Mouse (Mus musculus) midbrain, embryonic 13.5 days (tissue): ENCODE results near the gene 1110008L16Rik. TPM values are rescaled to one million over a fixed set of nuclear protein-coding genes. Genes with fewer than 3 reads are reported as not detected.

Experiments used
- ATAC-seq: fragments of 200-750 bp; cut with Nextera tagmentation; 2 replicates; pipeline ENCODE4 v1.8.0; 2017; ENCODE audit warnings: mild to moderate bottlenecking, moderate TSS enrichment, moderate library complexity
- H3K27ac ChIP-seq: fragments of 300-500 bp; sonication (generic); 2 replicates; pipeline ENCODE4 v1.5.1; 2015; ENCODE audit warnings: inconsistent platforms, mild to moderate bottlenecking, moderate library complexity
- H3K27me3 ChIP-seq: fragments of 300-500 bp; sonication (generic); 2 replicates; pipeline ENCODE4 v1.6.1; 2015; ENCODE audit warnings: mild to moderate bottlenecking, inconsistent platforms
- H3K36me3 ChIP-seq: fragments of 300-500 bp; sonication (generic); 2 replicates; pipeline ENCODE4 v1.6.1; 2015; ENCODE audit warnings: mild to moderate bottlenecking, inconsistent platforms
- H3K4me1 ChIP-seq: fragments of 300-500 bp; sonication (generic); replicated peaks from 2 replicates; pipeline ENCODE4 v1.6.1; 2015; ENCODE audit warnings: inconsistent platforms
- H3K4me2 ChIP-seq: fragments of 300-500 bp; sonication (generic); replicated peaks from 2 replicates; pipeline ENCODE4 v1.6.1; 2015; ENCODE audit warnings: moderate library complexity, mild to moderate bottlenecking, inconsistent platforms
- H3K4me3 ChIP-seq: fragments of 300-500 bp; sonication (generic); replicated peaks from 2 replicates; pipeline ENCODE4 v1.5.1; 2015; ENCODE audit warnings: mild to moderate bottlenecking, inconsistent platforms
- H3K9ac ChIP-seq: fragments of 300-500 bp; sonication (generic); replicated peaks from 2 replicates; pipeline ENCODE4 v1.6.1; 2015; ENCODE audit warnings: mild to moderate bottlenecking, inconsistent platforms
- H3K9me3 ChIP-seq: fragments of 300-500 bp; sonication (generic); 2 replicates; pipeline ENCODE4 v1.6.1; 2016; ENCODE audit warnings: mild to moderate bottlenecking, inconsistent platforms
- WGBS: fragments of 180-500 bp; shearing (Covaris S2); methylation state at CpG from one replicate; pipeline ENCODE4 v1.1.7; 2015; 5-methylcytosine and 5-hydroxymethylcytosine counted together
- polyA plus RNA-seq: library from polyadenylated mRNA; unstranded; fragments of >200 nt; fragmentation: Nextera tagmentation; extraction: Ambion mirVana; gene quantifications from 2 replicates; pipeline ENCODE4 v1.2.1, GENCODE M21; 2015

1110008L16Rik gene
- polyA plus RNA-seq, 1 experiment from 2014 or later: 9.2 TPM

DNA sequence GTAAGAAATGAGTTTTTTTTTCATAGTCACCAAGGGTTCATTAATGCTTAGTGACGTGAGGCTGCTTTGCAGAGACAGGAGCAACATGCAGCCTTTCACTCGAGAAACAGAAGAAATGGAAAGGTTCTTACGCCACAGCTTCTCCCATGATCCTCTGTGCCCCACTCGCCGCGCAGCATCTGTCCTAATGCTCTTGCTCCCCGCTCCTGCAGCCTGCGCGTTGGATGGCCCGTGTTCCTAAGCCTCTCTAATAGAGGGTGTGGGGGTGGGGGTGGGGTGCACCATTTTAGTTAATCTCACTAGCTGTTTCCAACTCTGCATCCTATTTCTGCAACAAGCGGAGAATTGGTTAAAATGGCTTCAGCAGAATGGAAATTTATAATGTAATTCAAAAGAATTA lies 44.6 kb downstream of the 1110008L16Rik start:
- Histone ChIP-seq H3K4me2 (no peak overlapping the region), H3K27ac (peak overlapping the region; percentile 58; the same call in 1 of the 2 replicates), H3K9me3 (no peaks in the 10 kb centered on the region), H3K4me1 (no peaks in the 10 kb centered on the region), H3K36me3 (no peaks in the 10 kb centered on the region), H3K9ac (no peak overlapping the region), H3K27me3 (no peaks in the 10 kb centered on the region), H3K4me3 (no peak overlapping the region)
- ATAC-seq: 0 out of 2 replicates have a peak, but pooled peaks have one; percentile 45
- whole genome bisulfite sequencing: 71% methylated on average over 11 of the region's 11 CpGs

DNA sequence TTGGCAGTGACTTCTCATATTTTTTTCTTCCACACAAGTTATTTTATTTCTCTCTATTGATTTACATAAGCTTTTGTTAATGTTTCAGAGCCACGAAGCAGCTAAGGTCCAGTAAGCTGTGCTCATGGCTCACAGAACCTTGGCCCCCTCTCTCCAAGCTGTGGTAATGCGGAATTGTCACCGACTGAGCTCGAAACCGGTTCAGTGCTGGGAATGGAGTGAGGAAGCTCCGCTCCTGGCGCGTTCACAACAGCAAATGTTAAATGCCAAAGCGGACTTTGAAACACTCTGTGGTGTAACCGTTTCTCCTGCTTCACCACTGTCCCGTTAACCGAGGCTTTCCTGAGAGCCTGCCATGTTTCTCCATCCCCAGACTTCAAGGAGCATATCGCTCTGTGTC lies 45.2 kb downstream of the 1110008L16Rik start:
- Histone ChIP-seq H3K4me1 (no peaks in the 10 kb centered on the region), H3K9ac (no peak overlapping the region), H3K4me3 (no peak overlapping the region), H3K27ac (peak overlapping the region; percentile 58), H3K36me3 (no peaks in the 10 kb centered on the region), H3K9me3 (no peaks in the 10 kb centered on the region), H3K4me2 (no peak overlapping the region), H3K27me3 (no peaks in the 10 kb centered on the region)
- 82% methylated on average over 13 of the region's 13 CpGs for WGBS
- peak; percentile 40; the same call in 1 of the 2 replicates for ATAC-seq

DNA sequence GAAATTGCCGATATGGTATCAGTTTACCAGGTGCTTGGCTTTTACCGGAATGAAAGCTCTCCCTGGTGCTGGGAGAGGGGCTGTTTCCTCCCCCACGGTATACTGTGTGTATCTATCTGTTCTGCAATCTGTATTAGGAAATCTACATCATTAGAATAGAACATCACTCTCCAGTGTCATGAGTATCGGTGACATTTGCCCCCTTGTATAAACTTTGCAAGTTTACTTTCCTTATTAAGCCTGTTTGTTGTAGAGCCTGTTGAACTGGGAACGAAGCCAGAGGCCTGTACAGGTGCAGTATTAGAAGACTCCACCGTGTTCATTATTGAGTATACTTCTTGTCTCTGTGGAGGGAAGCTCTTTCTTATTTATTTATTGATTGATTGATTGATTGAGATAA lies 54.0 kb downstream of the 1110008L16Rik start:
- Histone ChIP-seq H3K9me3 (no peaks in the 10 kb centered on the region), H3K36me3 (no peaks in the 10 kb centered on the region), H3K27ac (no peak overlapping the region), H3K4me3 (no peak overlapping the region), H3K27me3 (no peaks in the 10 kb centered on the region), H3K9ac (no peak overlapping the region), H3K4me2 (no peak overlapping the region), H3K4me1 (no peaks in the 10 kb centered on the region)
- no peak for ATAC-seq
- WGBS: 88% methylated on average over 6 of the region's 6 CpGs

DNA sequence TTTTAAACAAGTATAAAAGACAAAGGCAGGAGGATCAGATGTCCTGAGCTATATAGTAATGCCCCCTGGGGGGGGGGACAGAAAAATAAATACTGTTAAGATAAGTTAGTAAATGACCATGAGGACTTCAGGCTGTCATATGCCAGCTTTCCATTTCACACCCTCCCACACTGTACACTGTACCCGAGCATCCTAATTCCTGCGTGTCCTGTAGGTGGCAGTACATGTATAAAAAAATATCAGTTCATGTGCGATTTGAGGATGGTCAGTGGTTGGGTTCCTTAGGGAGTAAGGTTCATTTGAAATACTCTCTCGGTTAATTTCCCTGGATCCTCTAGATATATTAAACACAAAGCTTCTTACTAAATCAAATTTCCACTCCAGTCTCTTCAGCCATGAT lies 55.5 kb downstream of the 1110008L16Rik start:
- Histone ChIP-seq H3K4me1 (no peaks in the 10 kb centered on the region), H3K27ac (no peak overlapping the region), H3K36me3 (no peaks in the 10 kb centered on the region), H3K27me3 (no peaks in the 10 kb centered on the region), H3K4me2 (no peak overlapping the region), H3K9ac (no peak overlapping the region), H3K9me3 (no peaks in the 10 kb centered on the region), H3K4me3 (no peak overlapping the region)
- 49% methylated on average over 4 of the region's 4 CpGs for WGBS
- peak; percentile 90 for ATAC-seq

DNA sequence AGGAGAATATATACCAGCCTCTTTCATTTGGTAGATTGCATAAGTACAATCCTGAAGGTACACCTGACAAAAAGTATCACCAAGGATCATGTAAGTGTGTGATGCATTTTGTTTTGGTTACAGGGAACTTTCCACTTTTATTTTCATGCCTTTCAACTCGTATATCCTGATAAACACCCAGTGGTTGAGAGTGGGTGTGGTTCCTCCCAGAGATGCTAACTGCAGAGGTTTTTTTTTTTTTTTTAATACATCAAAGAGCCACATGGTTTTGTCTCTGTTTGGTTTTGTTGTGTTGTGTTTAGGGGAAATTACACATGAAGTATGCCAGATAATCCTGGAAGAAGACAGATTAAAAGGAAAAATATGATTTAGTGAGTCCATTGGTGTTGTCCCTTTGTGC lies 57.9 kb downstream of the 1110008L16Rik start:
- Histone ChIP-seq H3K4me2 (no peak overlapping the region), H3K36me3 (no peaks in the 10 kb centered on the region), H3K4me3 (no peak overlapping the region), H3K9me3 (no peaks in the 10 kb centered on the region), H3K9ac (no peak overlapping the region), H3K4me1 (no peaks in the 10 kb centered on the region), H3K27ac (no peak overlapping the region), H3K27me3 (no peaks in the 10 kb centered on the region)
- ATAC-seq: no peak
- WGBS: 73% methylated on average over 1 of the region's 1 CpGs

DNA sequence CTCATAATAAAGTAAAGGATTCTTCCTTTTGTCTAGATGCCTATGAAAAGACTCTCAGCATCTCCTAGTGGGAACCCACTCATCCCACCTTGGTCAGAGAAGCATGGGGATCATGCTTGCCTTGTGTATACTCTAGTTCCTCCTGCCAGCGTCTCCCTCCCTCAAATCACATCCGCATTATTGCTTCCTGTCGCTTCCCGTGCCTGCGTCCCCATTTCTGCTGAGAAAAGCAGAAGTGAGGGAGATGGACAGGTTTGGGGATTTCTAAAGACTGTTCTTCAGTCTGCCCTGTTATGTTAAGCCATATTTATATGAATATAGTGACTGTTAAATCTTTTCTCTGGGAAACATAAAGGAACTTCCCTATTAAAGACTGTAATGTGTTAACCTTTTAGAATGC lies 61.6 kb downstream of the 1110008L16Rik start:
- Histone ChIP-seq H3K4me3 (no peak overlapping the region), H3K27me3 (no peaks in the 10 kb centered on the region), H3K4me2 (no peak overlapping the region), H3K27ac (no peak overlapping the region), H3K4me1 (no peaks in the 10 kb centered on the region), H3K36me3 (no peaks in the 10 kb centered on the region), H3K9me3 (no peaks in the 10 kb centered on the region), H3K9ac (no peak overlapping the region)
- 89% methylated on average over 5 of the region's 5 CpGs for WGBS
- no peak for ATAC-seq

DNA sequence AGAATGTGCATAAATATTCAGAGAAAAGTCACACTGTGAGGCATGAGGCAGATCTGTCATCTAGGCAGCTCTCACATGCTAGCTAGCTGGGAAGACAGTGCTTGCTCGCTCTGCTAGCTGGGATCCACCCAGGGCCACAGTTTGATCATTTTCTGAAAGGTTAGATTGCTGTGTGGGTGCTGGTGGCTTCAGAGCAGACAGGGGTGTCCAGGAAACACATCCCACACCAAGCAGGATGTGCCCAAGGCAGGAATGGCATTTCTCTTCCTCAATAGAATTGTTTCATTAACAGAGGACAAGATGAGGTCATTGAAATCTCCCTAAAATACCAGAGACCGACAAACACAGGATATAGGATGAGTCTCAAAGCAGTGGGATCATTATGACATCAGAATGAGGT lies 65.7 kb downstream of the 1110008L16Rik start:
- no peak for ATAC-seq
- Histone ChIP-seq H3K27ac (no peak overlapping the region), H3K4me1 (no peaks in the 10 kb centered on the region), H3K9me3 (no peaks in the 10 kb centered on the region), H3K36me3 (no peaks in the 10 kb centered on the region), H3K9ac (no peak overlapping the region), H3K4me2 (no peak overlapping the region), H3K27me3 (no peaks in the 10 kb centered on the region), H3K4me3 (no peak overlapping the region)
- WGBS: 80% methylated on average over 2 of the region's 2 CpGs

DNA sequence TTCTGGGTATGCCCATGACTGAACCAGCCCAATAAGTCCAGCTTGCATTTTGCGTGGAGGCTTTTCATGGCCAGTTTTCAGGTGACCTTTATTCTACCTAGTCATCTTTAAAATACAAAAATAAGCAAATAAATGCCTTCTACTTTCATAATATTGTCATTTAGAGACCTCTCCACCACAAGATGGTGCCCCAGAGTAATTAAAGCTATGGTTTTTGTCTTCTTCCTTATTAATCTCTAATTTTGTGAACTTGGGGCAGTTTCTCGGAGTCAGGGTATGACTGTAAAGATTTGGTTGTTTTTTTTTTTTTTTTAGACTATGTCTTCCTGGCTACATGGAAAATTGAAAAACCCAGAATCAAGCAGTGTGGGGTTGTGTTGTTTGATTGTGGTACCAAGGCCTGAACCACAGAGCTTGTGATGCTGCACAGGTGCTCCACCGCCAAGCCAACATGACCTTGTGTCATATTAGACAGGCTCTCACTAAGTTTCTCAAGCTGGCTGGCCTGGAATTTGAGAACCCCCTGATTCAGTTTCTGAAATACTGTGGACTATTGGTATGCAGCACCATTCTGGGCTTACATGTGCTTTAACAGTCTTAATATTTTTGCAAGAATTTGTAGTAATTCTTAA lies 73.2 kb downstream of the 1110008L16Rik start:
- ATAC-seq: no peak
- no peaks in the 10 kb centered on the region for H3K9me3 ChIP-seq
- no peaks in the 10 kb centered on the region for H3K36me3 ChIP-seq
- H3K4me3 ChIP-seq: no peak overlapping the region
- no peaks in the 10 kb centered on the region for H3K27me3 ChIP-seq
- no peak overlapping the region for H3K9ac ChIP-seq
- no peaks in the 10 kb centered on the region for H3K4me1 ChIP-seq
- no peak overlapping the region for H3K4me2 ChIP-seq
- no peak overlapping the region for H3K27ac ChIP-seq
- 88% methylated on average over 3 of the region's 3 CpGs for WGBS

DNA sequence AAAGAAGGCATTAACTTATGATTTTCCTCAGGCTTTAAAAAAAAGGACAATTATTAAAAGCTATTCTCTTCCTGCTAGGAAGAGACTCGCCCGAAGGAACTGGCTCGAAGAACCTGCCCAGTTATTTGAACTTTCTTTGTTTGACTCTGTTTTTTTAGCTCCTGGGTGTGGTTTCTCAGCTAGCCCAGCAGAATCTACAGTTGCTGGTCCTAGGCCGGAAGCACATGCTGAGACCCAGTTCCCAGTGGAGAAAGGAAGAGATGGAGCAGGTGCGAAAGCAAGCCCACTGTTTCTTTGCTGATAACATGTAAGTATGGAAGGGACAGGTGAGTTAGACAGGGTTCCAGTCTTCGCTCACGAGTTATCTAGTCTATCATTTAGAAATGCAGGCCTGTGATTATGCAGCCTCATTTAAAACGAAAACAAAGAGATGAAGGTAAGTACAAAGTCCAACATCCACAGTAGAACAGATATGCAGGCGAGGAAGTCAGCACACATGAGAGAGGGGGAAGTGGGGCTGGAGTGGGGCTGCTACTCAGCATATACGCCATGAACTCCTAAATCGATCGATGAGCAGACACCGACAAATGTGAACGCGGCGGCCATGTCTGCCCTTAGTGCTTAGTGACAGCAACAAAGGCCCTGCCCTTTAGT lies 77.7 kb downstream of the 1110008L16Rik start:
- Histone ChIP-seq H3K36me3 (peaks cover 11% of the 10 kb centered on the region; the same call in 1 of the 2 replicates), H3K27me3 (no peaks in the 10 kb centered on the region), H3K4me2 (no peak overlapping the region), H3K4me1 (no peaks in the 10 kb centered on the region), H3K4me3 (no peak overlapping the region), H3K9me3 (no peaks in the 10 kb centered on the region), H3K9ac (no peak overlapping the region), H3K27ac (no peak overlapping the region)
- ATAC-seq: no peak
- WGBS: 93% methylated on average over 16 of the region's 16 CpGs

DNA sequence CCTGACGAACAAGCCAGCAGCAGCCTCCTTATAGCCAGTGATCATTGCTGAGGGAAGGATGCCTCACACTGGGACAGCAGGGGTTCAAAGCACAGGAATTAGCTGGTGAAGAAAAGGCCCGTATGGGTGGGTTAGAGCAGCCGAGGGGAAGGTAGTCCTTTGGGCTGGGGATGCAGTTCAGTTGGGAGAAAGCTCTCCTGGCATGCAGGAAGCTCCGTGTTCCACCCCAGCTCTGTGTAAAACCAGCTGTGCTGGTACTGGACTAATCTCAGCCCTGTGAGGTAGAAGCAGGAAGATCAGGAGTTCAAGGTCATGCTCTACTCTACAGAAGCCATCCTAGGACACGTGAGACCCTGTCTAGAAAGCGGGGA lies 78.2 kb downstream of the 1110008L16Rik start:
- WGBS: 75% methylated on average over 6 of the region's 6 CpGs
- Histone ChIP-seq H3K9ac (no peak overlapping the region), H3K4me3 (no peak overlapping the region), H3K9me3 (no peaks in the 10 kb centered on the region), H3K4me2 (no peak overlapping the region), H3K27me3 (no peaks in the 10 kb centered on the region), H3K4me1 (no peaks in the 10 kb centered on the region), H3K36me3 (peaks cover 16% of the 10 kb centered on the region; the same call in 1 of the 2 replicates), H3K27ac (no peak overlapping the region)
- no peak for ATAC-seq

DNA sequence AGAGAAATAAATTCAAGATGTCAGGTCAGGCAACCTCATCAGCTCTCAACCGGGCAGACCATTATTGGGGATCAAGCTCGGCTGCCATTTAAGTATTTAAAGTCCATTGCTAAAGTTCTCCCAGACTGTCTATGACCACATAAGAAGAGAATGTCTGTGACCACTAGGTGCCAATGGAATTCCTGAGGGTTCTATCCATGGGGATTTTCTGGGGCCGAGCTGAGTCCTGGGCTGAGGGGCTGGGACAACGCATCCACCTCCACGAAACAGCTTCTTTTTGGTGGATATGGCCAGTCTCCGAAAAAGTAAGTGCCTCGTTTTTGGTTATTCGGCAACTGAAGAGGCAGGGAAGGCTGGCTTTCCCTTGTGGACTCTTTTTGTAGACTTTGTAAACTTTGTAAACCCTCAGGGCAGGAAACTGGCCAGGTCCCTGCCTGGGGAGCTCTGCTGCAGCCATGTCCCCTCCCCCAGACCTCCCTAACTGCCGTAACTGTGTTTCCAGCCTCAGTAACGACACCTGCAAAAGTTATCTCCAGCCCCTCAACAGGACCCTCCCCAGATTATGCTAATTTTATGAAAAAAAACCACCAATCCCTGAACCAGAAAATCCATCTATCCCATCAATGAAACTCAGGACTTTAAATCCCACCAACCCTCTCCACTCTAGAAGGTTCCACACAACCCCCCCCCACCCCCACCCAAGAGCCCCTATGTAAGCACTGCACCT lies 84.8 kb downstream of the 1110008L16Rik start, which contains the start of gene Psma6:
TSS of gene Psma6 (plus strand) at position 200 of the 727 bp plus-strand sequence.
- no peak within 1 kb of the TSS for H3K27ac ChIP-seq

DNA sequence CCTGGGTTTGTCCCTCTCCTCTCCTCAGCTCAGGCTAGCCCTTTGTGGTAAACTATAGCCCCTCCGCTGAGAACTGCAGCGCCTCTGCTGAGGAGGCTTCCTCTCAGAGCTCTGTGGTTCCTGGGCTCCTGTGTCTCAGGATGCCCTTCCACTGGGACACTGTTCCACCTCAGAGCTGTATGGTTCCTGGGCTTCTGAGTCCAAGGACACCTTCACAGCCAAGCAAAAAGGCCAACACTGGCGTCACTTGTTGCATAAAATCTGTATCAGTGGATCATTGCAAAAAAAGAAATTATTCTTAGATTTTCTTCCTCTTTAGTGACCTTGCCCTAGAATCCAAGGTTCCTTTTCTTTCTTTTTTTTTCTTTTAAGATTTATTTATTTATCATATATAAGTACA lies 85.4 kb downstream of the 1110008L16Rik start:
- Histone ChIP-seq H3K4me2 (no peak overlapping the region), H3K27ac (no peak overlapping the region), H3K27me3 (no peaks in the 10 kb centered on the region), H3K9me3 (no peaks in the 10 kb centered on the region), H3K4me1 (peaks cover 3% of the 10 kb centered on the region; the same call in 1 of the 2 replicates), H3K9ac (no peak overlapping the region), H3K4me3 (no peak overlapping the region), H3K36me3 (peaks cover 9% of the 10 kb centered on the region; the same call in 1 of the 2 replicates)
- WGBS: 95% methylated on average over 3 of the region's 3 CpGs
- ATAC-seq: no peak

More for the DNA sequence above, 84.8 kb downstream of the 1110008L16Rik start, which contains the start of gene Psma6:
- Histone ChIP-seq H3K4me2 (no peak within 1 kb of the TSS), H3K36me3 (peaks cover 13% of the 10 kb centered on the region; the same call in 1 of the 2 replicates), H3K9ac (no peak within 1 kb of the TSS), H3K27me3 (no peaks in the 10 kb centered on the region), H3K4me1 (peaks cover 3% of the 10 kb centered on the region; the same call in 1 of the 2 replicates), H3K9me3 (no peaks in the 10 kb centered on the region), H3K4me3 (no peak within 1 kb of the TSS)
- 83% methylated on average over 10 of the region's 10 CpGs for WGBS
- no peak for ATAC-seq
